Mouse (Mus musculus) activated CD4-positive, CD25-positive, alpha-beta regulatory T cell (primary cell): Measurements from ENCODE around the gene Gm29049. TPM values are rescaled to one million over a fixed set of nuclear protein-coding genes. Genes with fewer than 3 reads are reported as not detected.

Experiments
- polyA plus RNA-seq, 2 experiments: library from polyadenylated mRNA; unstranded; fragments of 100-300 nt; shearing (Covaris generic); gene quantifications; one replicate each; pipeline ENCODE4 v1.2.1; 2017

Gm29049 gene
- polyA plus RNA-seq: not detected

DNA sequence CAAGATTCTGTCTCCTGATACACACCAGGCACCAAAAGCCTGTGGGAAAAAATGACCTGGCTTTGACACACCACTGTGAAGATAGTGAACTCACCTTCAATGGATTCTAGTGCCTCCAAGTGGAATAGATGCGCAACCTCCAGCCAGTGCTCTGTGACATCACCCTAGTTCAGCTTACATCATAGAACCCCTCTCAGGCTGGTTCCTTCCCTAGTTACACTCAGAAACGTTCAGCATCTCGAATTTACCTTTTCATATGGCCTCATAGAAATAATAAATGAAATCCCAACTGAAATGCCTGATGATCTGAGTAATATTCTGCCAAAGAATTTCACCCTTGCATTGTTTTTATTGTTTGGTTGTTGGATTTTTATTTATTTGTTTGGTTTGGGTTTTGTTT is at the start of gene Gm29049:
Gene Gm29049, minus strand, starts transcription at position 101 of the 400 bp plus-strand sequence.

Other genes starting within 250 kb of the Gm29049 start
- not detected for gene Gm20825, start 74.3 kb upstream of the Gm29049 start, polyA plus RNA-seq